Mouse (Mus musculus) frontal cortex, adult (tissue): ENCODE measurements around the gene Rtel1.
A peak's percentile ranks its signal among the peaks of the same experiment; 100 is the strongest.

ENCODE experiments used
- ATAC-seq: cut with Nextera tagmentation; 2 replicates; pipeline ENCODE4 v1.9.2; 2017; ENCODE audit warnings: mild to moderate bottlenecking, moderate library complexity, mixed read lengths; ENCODE audit not compliant: low TSS enrichment

Gene Rtel1

GRCm38 (mm10) chr2:181319248-181320102, at the start of gene Rtel1:
Gene Rtel1 (plus strand): TSS chr2:181319739.
- ATAC-seq: peak; percentile 91

GRCm38 (mm10) chr2:181272092-181272491, 47.4 kb upstream of the Rtel1 start:
- no peak for ATAC-seq

GRCm38 (mm10) chr2:181273829-181274228, 45.7 kb upstream of the Rtel1 start:
- no peak for ATAC-seq

GRCm38 (mm10) chr2:181274639-181275038, 44.9 kb upstream of the Rtel1 start:
- ATAC-seq: no peak

- ATAC-seq: no peak
Observed at GRCm38 (mm10) chr2:181276766-181277165, 42.8 kb upstream of the Rtel1 start.

GRCm38 (mm10) chr2:181277866-181278265, 41.7 kb upstream of the Rtel1 start:
- ATAC-seq: no peak

- no peak; the same call in 1 of the 2 replicates for ATAC-seq
Observed at GRCm38 (mm10) chr2:181279968-181280367, 39.6 kb upstream of the Rtel1 start.

GRCm38 (mm10) chr2:181286629-181287337, 32.8 kb upstream of the Rtel1 start:
- ATAC-seq: no peak

GRCm38 (mm10) chr2:181287338-181287957, 32.1 kb upstream of the Rtel1 start:
- peak; percentile 29; the same call in 1 of the 2 replicates for ATAC-seq

GRCm38 (mm10) chr2:181287958-181288350, 31.6 kb upstream of the Rtel1 start, which contains the start of gene Gmeb2:
Gene Gmeb2 (minus strand): TSS chr2:181288035.
- peak; percentile 96 for ATAC-seq

GRCm38 (mm10) chr2:181288691-181289090, 30.8 kb upstream of the Rtel1 start:
- ATAC-seq: no peak

GRCm38 (mm10) chr2:181290937-181291336, 28.6 kb upstream of the Rtel1 start:
- no peak for ATAC-seq

- ATAC-seq: no peak
Observed at GRCm38 (mm10) chr2:181302041-181302440, 17.5 kb upstream of the Rtel1 start.

GRCm38 (mm10) chr2:181304944-181305343, 14.6 kb upstream of the Rtel1 start:
- ATAC-seq: no peak

- ATAC-seq: peak; percentile 60
Observed at GRCm38 (mm10) chr2:181307144-181307804, 12.3 kb upstream of the Rtel1 start.

GRCm38 (mm10) chr2:181312435-181312834, 7.1 kb upstream of the Rtel1 start:
- ATAC-seq: no peak

- ATAC-seq: no peak
Observed at GRCm38 (mm10) chr2:181313006-181313343, 6.6 kb upstream of the Rtel1 start.

- ATAC-seq: peak; percentile 41
Observed at GRCm38 (mm10) chr2:181313344-181314079, 6.0 kb upstream of the Rtel1 start.

GRCm38 (mm10) chr2:181314080-181314810, 5.3 kb upstream of the Rtel1 start, which contains the start of gene Stmn3:
Gene Stmn3 (minus strand): TSS chr2:181314500.
- peak; percentile 88 for ATAC-seq

GRCm38 (mm10) chr2:181320103-181320499, 562 bp downstream of the Rtel1 start:
- no peak for ATAC-seq
